Mouse (Mus musculus) left cerebral cortex, postnatal 14 days (tissue): ENCODE data around the gene Ttll1. TPM values are rescaled to one million over a fixed set of nuclear protein-coding genes. Genes with fewer than 3 reads are reported as not detected.
A peak's percentile ranks its signal among the peaks of the same experiment; 100 is the strongest.

ENCODE experiments used
- DNase-seq, 2 experiments: peaks; one replicate each; pipeline ENCODE4 v3.0.0; 2021 to 2022; ENCODE audit warnings: low spot score in 2 of 2, mixed read lengths in 1 of 2
- intact Hi-C: fragments of 180-260 bp; cut with DNase I; formaldehyde crosslinking; loops from one replicate; pipeline ENCODE4 v1.15.1; 2025
- microRNA-seq, 2 experiments: library from miRNA; unstranded; fragments of <30 nt; microRNA quantifications; one replicate each; pipeline ENCODE4 v1.2.0; 2022
- total RNA-seq, 2 experiments: library from RNA; stranded (reverse); gene quantifications; 2 replicates each; pipeline ENCODE4 v1.2.3; 2021

Ttll1 gene
- total RNA-seq, 2 experiments from 2014 or later = 53.9 to 56.3 TPM

DNA sequence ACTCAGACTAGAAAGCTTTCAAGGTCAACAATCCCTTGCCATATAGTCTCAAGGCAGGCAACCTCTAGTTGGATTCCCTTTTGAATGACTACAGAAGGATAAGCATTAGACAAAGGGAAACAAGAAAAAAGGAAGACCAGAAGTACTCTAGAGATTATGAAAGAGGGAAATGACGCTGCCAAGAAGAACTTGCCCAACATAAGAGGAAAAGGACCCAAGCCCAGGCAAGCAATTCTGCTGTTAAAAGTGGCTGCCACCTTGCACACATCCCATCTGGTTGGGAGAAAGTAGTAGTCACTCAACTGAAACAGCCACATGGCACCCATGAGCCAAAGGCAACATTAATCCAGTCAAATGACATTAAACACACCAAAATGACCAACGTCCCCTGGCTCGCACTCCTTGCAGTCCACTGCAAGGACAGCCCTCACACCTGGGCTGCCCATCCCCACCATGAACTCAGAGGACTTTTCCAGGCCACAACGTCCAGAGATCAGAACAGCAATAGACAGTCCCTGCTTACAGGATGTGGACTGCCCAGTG is 68.1 kb downstream of the Ttll1 start:
- intact Hi-C loops = no loop called here
- DNase-seq = no peak

DNA sequence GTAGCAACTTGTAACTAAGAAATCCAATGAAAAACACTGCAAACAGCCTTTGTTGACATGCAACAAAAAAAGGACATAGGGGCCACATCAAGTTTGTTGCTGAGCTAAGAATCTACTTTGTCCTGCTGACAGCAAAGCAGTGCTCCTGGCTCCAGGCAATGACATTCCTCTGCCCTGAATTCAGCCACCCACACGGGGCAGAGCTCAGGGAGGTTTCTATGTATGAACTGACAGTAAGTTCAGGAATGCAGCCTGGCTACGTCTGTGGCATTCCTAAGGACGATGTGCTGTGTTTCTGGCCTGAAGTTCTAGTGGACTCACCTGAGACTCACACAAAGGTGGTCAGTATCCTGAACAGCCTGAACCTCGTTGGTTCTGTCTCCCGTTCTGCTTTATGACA is 70.0 kb downstream of the Ttll1 start:
- intact Hi-C loops = no loop called here
- no peak for DNase-seq

DNA sequence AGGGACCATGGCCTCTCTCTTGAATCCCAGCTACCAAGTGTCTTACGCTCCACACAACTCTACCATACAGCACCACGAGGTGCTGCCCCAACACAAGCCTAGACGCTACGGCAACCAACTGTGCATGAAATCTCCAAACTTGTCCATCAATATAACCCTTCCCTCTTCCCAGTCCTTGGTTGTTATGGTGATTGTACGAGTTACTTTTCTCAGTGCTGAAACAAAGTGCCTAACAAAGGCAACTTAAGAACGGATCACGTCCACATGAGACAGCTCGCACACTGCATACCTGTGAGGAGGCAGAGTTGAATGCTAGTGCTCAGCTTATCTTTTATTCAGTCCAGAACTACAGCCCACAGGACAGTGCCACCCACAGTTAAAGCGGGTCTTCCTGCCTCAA is 74.2 kb downstream of the Ttll1 start:
- DNase-seq = no peak
- intact Hi-C loops = no loop called here

DNA sequence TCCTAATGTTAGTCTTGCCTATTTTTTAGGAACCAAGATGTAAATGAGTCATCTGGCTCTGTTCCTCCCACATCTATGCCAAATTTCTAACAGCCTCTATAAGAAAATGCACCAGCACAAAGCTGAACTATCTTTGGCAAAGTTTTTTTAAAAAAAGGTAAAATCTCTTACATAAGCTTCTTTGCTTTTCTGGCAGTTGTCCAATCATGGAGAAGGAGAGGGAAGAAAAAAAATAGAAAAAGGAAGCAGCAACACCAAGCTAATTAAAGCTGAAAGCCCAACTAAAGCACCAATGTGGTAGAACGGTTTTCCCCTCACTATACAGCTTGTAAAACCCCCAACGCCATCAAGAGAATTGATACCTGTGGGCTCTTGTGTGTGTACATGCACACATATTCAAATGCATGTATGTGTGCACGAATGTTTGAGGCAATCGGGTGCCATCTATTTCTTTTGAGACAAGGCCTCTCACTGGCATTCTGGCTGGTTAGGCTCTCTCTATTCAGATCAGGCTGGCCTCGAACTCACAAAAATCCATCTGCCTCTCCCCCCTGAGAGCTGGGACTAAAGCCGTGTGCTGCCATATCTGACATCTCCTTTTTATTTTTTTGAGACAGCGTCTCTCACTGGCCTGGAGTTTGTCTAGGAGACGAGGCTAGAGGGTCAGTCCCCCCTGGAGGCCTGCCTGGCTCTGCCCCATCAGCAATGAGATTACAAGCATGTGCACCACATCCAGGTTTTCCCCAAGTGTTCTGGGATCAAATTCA is 75.2 kb downstream of the Ttll1 start:
- intact Hi-C loops = no loop called here
- peak; percentile 39 to 83 for DNase-seq

DNA sequence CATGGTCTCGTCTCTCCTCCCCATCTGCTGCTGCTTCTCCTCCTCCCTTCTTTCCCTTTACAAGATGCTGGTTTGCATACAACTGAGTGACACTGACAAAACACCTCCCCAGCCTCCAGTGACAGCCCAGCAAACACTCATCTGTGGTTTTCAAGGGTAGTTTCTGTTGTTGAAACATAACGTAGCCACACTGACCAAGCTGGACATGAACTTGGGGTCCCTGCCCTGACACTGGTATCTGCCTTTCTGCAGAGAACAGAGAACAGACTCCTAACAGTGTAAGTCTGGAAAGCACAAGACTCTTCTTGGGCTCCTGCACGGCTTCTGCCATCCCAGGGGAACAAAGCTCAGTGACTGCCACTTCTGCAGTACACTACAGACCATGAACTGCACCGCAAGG is 76.0 kb downstream of the Ttll1 start:
- DNase-seq = no peak
- intact Hi-C loops = no loop called here

Small RNA genes lying within 50 kb of the gene (microRNA-seq; reads per million reads assigned to microRNA genes)
- 0 reads per million in 2 experiments for gene Gm24575

Other genes with a start within 250 kb of the Ttll1 start
- 10 to 100 TPM; 19.9 to 21.3 TPM for gene Arfgap3, start 160.6 kb downstream of the Ttll1 start, total RNA-seq
- gene Pacsin2, start 46.3 kb downstream of the Ttll1 start, total RNA-seq = 10 to 100 TPM; 75.8 to 77.4 TPM
- gene Bik, start 16.0 kb upstream of the Ttll1 start, total RNA-seq = not detected
- 1 to 10 TPM; 2.4 to 2.8 TPM for gene Tspo, start 52.7 kb upstream of the Ttll1 start, total RNA-seq
- 10 to 100 TPM; 29.0 to 31.1 TPM for gene Mcat, start 52.9 kb upstream of the Ttll1 start, total RNA-seq
- 10 to 100 TPM; 16.2 to 17.2 TPM for gene Ttll12, start 84.3 kb upstream of the Ttll1 start, total RNA-seq
- 10 to 100 TPM; 58.6 to 65.6 TPM for gene Scube1, start 214.1 kb upstream of the Ttll1 start, total RNA-seq